30 mouse cellular contexts compared by ENCODE assay signal in the genomic region with DNA sequence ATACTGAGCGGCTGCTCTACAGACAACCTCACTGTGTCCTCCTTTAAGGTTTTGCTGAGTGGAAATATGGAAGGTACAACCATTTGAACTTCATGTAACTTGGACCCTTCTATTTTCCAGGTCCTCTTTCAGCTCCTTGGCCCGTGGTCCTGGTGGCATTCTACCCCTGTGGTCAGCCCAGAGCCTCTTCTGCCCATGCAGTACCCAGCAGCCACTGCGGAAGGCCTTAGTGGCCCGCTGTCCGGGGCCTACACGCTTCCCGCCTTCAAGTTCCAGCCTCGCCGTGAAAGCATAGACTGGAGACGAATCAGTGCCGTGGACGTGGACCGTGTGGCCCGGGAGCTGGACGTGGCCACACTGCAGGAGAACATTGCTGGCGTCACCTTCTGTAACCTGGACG. TPM values are rescaled to one million over a fixed set of nuclear protein-coding genes. Genes with fewer than 3 reads are reported as not detected.
A peak's percentile ranks its signal among the peaks of the same experiment; 100 is the strongest.
DNase-seq lines count a peak whose midpoint lies in the region; ATAC-seq and TF ChIP-seq lines count a peak whose summit lies in the region.
"Had no signal": no experiment of that assay in that cellular context is flagged by ENCODE, and none has a peak within 500 bp of the region (broad histone marks: within the 10 kb centered on the region; RNA-seq: fewer than 3 reads in every experiment).

No protein-coding gene starts in this region.

- H3K4me1 ChIP-seq in kidney, embryonic 15.5 days: peaks cover 5% of the 10 kb centered on the region
- peaks cover 5% of the 10 kb centered on the region for H3K4me1 ChIP-seq in midbrain, embryonic 13.5 days (replicated peaks)
- H3K4me1 ChIP-seq in midbrain, postnatal 0 days (ENCODE audit: insufficient read depth, low read length): no peaks in the 10 kb centered on the region; the same call in 1 of the 2 replicates

- peak; percentile 91 for DNase-seq in heart, adult 11 months
- no peak for DNase-seq in heart, adult 18-20 months
- DNase-seq in kidney, adult 8-10 months: no peak
- no peak for DNase-seq in midbrain, postnatal 0 days (ENCODE audit: low spot score)
- DNase-seq in testis, postnatal 10 days (ENCODE audit: low spot score): no peak
- DNase-seq: adrenal gland, postnatal 25 days; cerebellum, adult 11-12 months; cerebellum, adult 9-11 months; embryo, embryonic 11 days; heart, adult 2 months; heart, postnatal 4 days; kidney, postnatal 4 days; lung, embryonic 14.5 days; lung, postnatal 14 days; thymus, postnatal 4 days had no signal

- H3K27ac ChIP-seq in kidney, embryonic 15.5 days: no peak overlapping the region
- H3K27ac ChIP-seq in midbrain, embryonic 13.5 days: no peak overlapping the region
- H3K27ac ChIP-seq in midbrain, postnatal 0 days (ENCODE audit: low read depth, low read length): no peak overlapping the region
- H3K27ac ChIP-seq: embryonic facial prominence, embryonic 12.5 days; heart, adult 2 months; kidney, postnatal 0 days; limb, embryonic 13.5 days; liver, embryonic 14.5 days; neural tube, embryonic 13.5 days had no signal

- TF ChIP-seq CTCF in midbrain, postnatal 0 days (IDR thresholded peaks at IDR 0.05): no peak

- no peak overlapping the region for H3K4me3 ChIP-seq in kidney, embryonic 15.5 days (replicated peaks)
- no peak overlapping the region for H3K4me3 ChIP-seq in midbrain, embryonic 13.5 days (replicated peaks)
- H3K4me3 ChIP-seq in midbrain, postnatal 0 days (ENCODE audit: low read depth, low read length): no peak overlapping the region
- H3K4me3 ChIP-seq: embryonic facial prominence, embryonic 12.5 days; heart, adult 2 months; heart, embryonic 12.5 days; limb, embryonic 13.5 days; neural tube, embryonic 13.5 days had no signal

- H3K9ac ChIP-seq in kidney, embryonic 15.5 days: no peak overlapping the region
- H3K9ac ChIP-seq in midbrain, embryonic 13.5 days (replicated peaks): no peak overlapping the region
- H3K9ac ChIP-seq in midbrain, postnatal 0 days (replicated peaks; ENCODE audit: low read length, poor library complexity, severe bottlenecking): no peak overlapping the region
- H3K9ac ChIP-seq: embryonic facial prominence, embryonic 12.5 days; heart, embryonic 12.5 days; limb, embryonic 13.5 days; liver, embryonic 14.5 days; lung, embryonic 14.5 days; neural tube, embryonic 13.5 days had no signal

- H3K4me2 ChIP-seq in kidney, embryonic 15.5 days: no peak overlapping the region
- H3K4me2 ChIP-seq in midbrain, embryonic 13.5 days (replicated peaks): no peak overlapping the region
- no peak overlapping the region for H3K4me2 ChIP-seq in midbrain, postnatal 0 days (ENCODE audit: low read depth, low read length, poor library complexity, severe bottlenecking)
- H3K4me2 ChIP-seq: embryonic facial prominence, embryonic 12.5 days; heart, embryonic 12.5 days; limb, embryonic 13.5 days; lung, embryonic 14.5 days; neural tube, embryonic 13.5 days had no signal

- H3K36me3 ChIP-seq in kidney, embryonic 15.5 days: peaks cover 82% of the 10 kb centered on the region
- H3K36me3 ChIP-seq in midbrain, embryonic 13.5 days: peaks cover 35% of the 10 kb centered on the region
- peaks cover 17% of the 10 kb centered on the region for H3K36me3 ChIP-seq in midbrain, postnatal 0 days (ENCODE audit: insufficient read depth, low read length)

- WGBS in kidney, embryonic 15.5 days: 97% methylated on average over 17 of the region's 17 CpGs
- WGBS in midbrain, embryonic 13.5 days: 97% methylated on average over 17 of the region's 17 CpGs
- WGBS in midbrain, postnatal 0 days: 98% methylated on average over 17 of the region's 17 CpGs

- ATAC-seq in kidney, embryonic 15.5 days (replicated peaks; ENCODE audit: low FRiP score): 0 out of 2 replicates have a peak, but pooled peaks have one; percentile 4
- ATAC-seq in midbrain, embryonic 13.5 days: peak; percentile 59
- no peak for ATAC-seq in midbrain, postnatal 0 days (ENCODE audit: low FRiP score)
- ATAC-seq: CD4-positive, CD25-positive, alpha-beta regulatory T cell, adult 4 months; intestine, postnatal 0 days had no signal

- H3K27me3 ChIP-seq in kidney, embryonic 15.5 days: no peaks in the 10 kb centered on the region
- no peaks in the 10 kb centered on the region for H3K27me3 ChIP-seq in midbrain, embryonic 13.5 days
- H3K27me3 ChIP-seq in midbrain, postnatal 0 days (ENCODE audit: insufficient read depth, low read length): no peaks in the 10 kb centered on the region
- H3K27me3 ChIP-seq: embryonic facial prominence, embryonic 12.5 days; heart, embryonic 12.5 days; limb, embryonic 13.5 days; neural tube, embryonic 13.5 days had no signal

- no peaks in the 10 kb centered on the region for H3K9me3 ChIP-seq in kidney, embryonic 15.5 days (replicated peaks)
- H3K9me3 ChIP-seq in midbrain, embryonic 13.5 days: no peaks in the 10 kb centered on the region
- H3K9me3 ChIP-seq in midbrain, postnatal 0 days (ENCODE audit: low read length): no peaks in the 10 kb centered on the region
- H3K9me3 ChIP-seq: embryonic facial prominence, embryonic 12.5 days; heart, embryonic 12.5 days; limb, embryonic 13.5 days; neural tube, embryonic 13.5 days had no signal

RNA-seq across cellular contexts. Expression of a gene that starts 7.9 kb away (rescaled TPM):
- 1 to 10 TPM; 3.3 to 4.3 TPM for total RNA-seq in heart, adult 18-20 months (2021)
- 19.7 and 26.7 TPM in 2 replicates for polyA plus RNA-seq in kidney, embryonic 15.5 days (2015; fragmentation: Nextera tagmentation; extraction: Ambion mirVana)
- polyA plus RNA-seq in midbrain, embryonic 13.5 days (2015; fragmentation: Nextera tagmentation; extraction: Ambion mirVana): 11.1 and 12.8 TPM in 2 replicates
- total RNA-seq in midbrain, postnatal 0 days (2014; rRNA removed): 19.9 and 22.5 TPM in 2 replicates
- 7.1 and 8.1 TPM in 2 replicates for polyA plus RNA-seq in midbrain, postnatal 0 days (2015; fragmentation: Nextera tagmentation; extraction: Ambion mirVana)
- polyA plus RNA-seq: CD4-positive, CD25-positive, alpha-beta regulatory T cell, adult 4 months had no signal

RNA-seq across cellular contexts. Expression of a gene that starts 24.9 kb away (rescaled TPM):
- not detected for total RNA-seq in heart, adult 18-20 months (2021)
- polyA plus RNA-seq in kidney, embryonic 15.5 days (2015; fragmentation: Nextera tagmentation; extraction: Ambion mirVana): 0.44 and 0.51 TPM in 2 replicates
- not detected in 2 replicates for polyA plus RNA-seq in midbrain, embryonic 13.5 days (2015; fragmentation: Nextera tagmentation; extraction: Ambion mirVana)
- total RNA-seq in midbrain, postnatal 0 days (2014; rRNA removed): not detected in 2 replicates
- not detected in 2 replicates for polyA plus RNA-seq in midbrain, postnatal 0 days (2015; fragmentation: Nextera tagmentation; extraction: Ambion mirVana)
- total RNA-seq: adrenal gland, adult 18-20 months; adrenal gland, postnatal 25 days; gastrocnemius, adult 18-20 months; gastrocnemius, postnatal 25 days; heart, adult 2 months; heart, postnatal 4 days; layer of hippocampus, postnatal 25 days had no signal
- polyA plus RNA-seq: CD4-positive, CD25-positive, alpha-beta regulatory T cell, adult 4 months; embryonic facial prominence, embryonic 12.5 days; heart, adult 2 months; heart, embryonic 12.5 days; heart, postnatal 0 days; limb, embryonic 13.5 days; liver, embryonic 14.5 days; lung, embryonic 14.5 days; neural tube, embryonic 13.5 days had no signal
